Mouse (Mus musculus) heart, postnatal 0 days (tissue): ENCODE results near the gene Gfer.

ENCODE experiments used
- CTCF ChIP-seq: IDR thresholded peaks from 2 replicates; pipeline ENCODE4 v1.5.1; 2016; ENCODE audit warnings: antibody characterized with exemption, control low read depth, low read depth
- EP300 ChIP-seq: IDR thresholded peaks from 2 replicates; pipeline ENCODE4 v1.6.1; 2016; ENCODE audit warnings: antibody characterized with exemption, low read depth

- no peak for TF ChIP-seq CTCF
- TF ChIP-seq EP300 = no peak
Observed at GRCm38 (mm10) chr17:24735446-24735845, 39.5 kb upstream of the Gfer start.
